Mouse (Mus musculus) CH12.LX (cell line): ENCODE data around the gene Theg. TPM values are rescaled to one million over a fixed set of nuclear protein-coding genes. Genes with fewer than 3 reads are reported as not detected.

Experiments
- DNase-seq: peaks from one replicate; pipeline ENCODE4 v3.0.0-alpha.2; 2013; ENCODE audit errors: extremely low read depth
- H3K27ac ChIP-seq: 2 replicates; pipeline ENCODE4 v1.5.1; 2012; ENCODE audit warnings: low read depth, mild to moderate bottlenecking, control low read depth, moderate library complexity; ENCODE audit not compliant: insufficient read depth
- H3K27me3 ChIP-seq: replicated peaks from 2 replicates; pipeline ENCODE3; 2012; ENCODE audit warnings: inconsistent platforms
- H3K36me3 ChIP-seq, 2 experiments: replicated peaks in 1 of 2; 2 replicates each; pipeline versions ENCODE3 to v1.6.1; 2012; ENCODE audit warnings: inconsistent platforms in 1 of 2, low read length in 1 of 2, mild to moderate bottlenecking in 1 of 2, mixed read lengths in 1 of 2, moderate library complexity in 1 of 2; ENCODE audit not compliant: control insufficient read depth in 1 of 2, insufficient read depth in 1 of 2
- H3K4me1 ChIP-seq, 2 experiments: 2 replicates each; pipeline ENCODE4 v1.6.1; 2012; ENCODE audit warnings: inconsistent platforms in 1 of 2, moderate library complexity in 1 of 2; ENCODE audit not compliant: insufficient read depth in 2 of 2, control insufficient read depth in 1 of 2
- H3K4me2 ChIP-seq: 2 replicates; pipeline ENCODE4 v1.6.1; 2012; ENCODE audit warnings: low read depth, mild to moderate bottlenecking, control low read depth; ENCODE audit not compliant: poor library complexity, insufficient read depth, severe bottlenecking
- H3K4me3 ChIP-seq, 3 experiments: fragments of 150-350 bp in 1 of 3; sonication (generic) in 1 of 3; replicated peaks in 1 of 3; 2 replicates each; pipeline versions ENCODE3 to v1.5.1; 2011 to 2012; ENCODE audit warnings: low read depth in 2 of 3, low read length in 2 of 3, mild to moderate bottlenecking in 2 of 3, moderate library complexity in 2 of 3, control low read depth in 1 of 3, improper control_type of control experiment in 1 of 3, inconsistent platforms in 1 of 3, mixed read lengths in 1 of 3; ENCODE audit not compliant: poor library complexity in 1 of 3
- H3K79me2 ChIP-seq: replicated peaks from 2 replicates; pipeline ENCODE4 v1.6.1; 2012; ENCODE audit warnings: mild to moderate bottlenecking, moderate library complexity; ENCODE audit not compliant: control insufficient read depth, poor library complexity, insufficient read depth, severe bottlenecking; ENCODE audit errors: extremely low read depth
- H3K9ac ChIP-seq: 2 replicates; pipeline ENCODE4 v1.6.1; 2012; ENCODE audit warnings: low read depth, mild to moderate bottlenecking, control low read depth, moderate library complexity; ENCODE audit not compliant: insufficient read depth
- H3K9me3 ChIP-seq: replicated peaks from 2 replicates; pipeline ENCODE3; 2012; ENCODE audit warnings: low read length, inconsistent platforms, mixed read lengths
- BHLHE40 ChIP-seq: IDR thresholded peaks from 2 replicates; pipeline ENCODE4 v1.6.1; 2011; ENCODE audit warnings: mild to moderate bottlenecking, low read depth, low read length, improper control_type of control experiment
- CHD1 ChIP-seq: IDR thresholded peaks from 2 replicates; pipeline ENCODE4 v1.6.1; 2012; ENCODE audit warnings: low read depth, low read length, improper control_type of control experiment, inconsistent platforms
- CTCF ChIP-seq, 2 experiments: IDR thresholded peaks in 1 of 2; conservative IDR thresholded peaks in 1 of 2; 2 replicates each; pipeline ENCODE4 v1.5.1; 2011 to 2012; ENCODE audit warnings: low read depth in 2 of 2, low read length in 2 of 2, improper control_type of control experiment in 1 of 2, inconsistent platforms in 1 of 2, mild to moderate bottlenecking in 1 of 2, moderate library complexity in 1 of 2
- E2F4 ChIP-seq: IDR thresholded peaks from 2 replicates; pipeline ENCODE4 v1.6.1; 2011; ENCODE audit warnings: low read depth, low read length, improper control_type of control experiment; ENCODE audit not compliant: insufficient replicate concordance
- ELF1 ChIP-seq: IDR thresholded peaks from 2 replicates; pipeline ENCODE4 v1.6.1; 2014; ENCODE audit warnings: low read depth, mild to moderate bottlenecking, inconsistent platforms, low read length, improper control_type of control experiment
- KAT2A ChIP-seq: IDR thresholded peaks from 2 replicates; pipeline ENCODE4 v1.6.1; 2012; ENCODE audit warnings: low read length, improper control_type of control experiment, inconsistent platforms; ENCODE audit not compliant: insufficient replicate concordance
- MAFK ChIP-seq: IDR thresholded peaks from 2 replicates; pipeline ENCODE4 v1.6.1; 2011; ENCODE audit warnings: low read length, improper control_type of control experiment; ENCODE audit not compliant: insufficient replicate concordance
- MAX ChIP-seq: IDR thresholded peaks from 2 replicates; pipeline ENCODE4 v1.6.1; 2011; ENCODE audit warnings: low read length, improper control_type of control experiment
- MAZ ChIP-seq: IDR thresholded peaks from 2 replicates; pipeline ENCODE4 v1.6.1; 2012; ENCODE audit warnings: low read depth, mild to moderate bottlenecking, inconsistent platforms, low read length, improper control_type of control experiment, moderate library complexity
- MEF2A ChIP-seq: IDR thresholded peaks from 2 replicates; pipeline ENCODE4 v1.6.1; 2014; ENCODE audit warnings: low read depth, mild to moderate bottlenecking, inconsistent platforms, low read length, improper control_type of control experiment, borderline replicate concordance
- MXI1 ChIP-seq: IDR thresholded peaks from 2 replicates; pipeline ENCODE4 v1.6.1; 2011; ENCODE audit warnings: mild to moderate bottlenecking, low read depth, low read length, improper control_type of control experiment
- MYC ChIP-seq: IDR thresholded peaks from 2 replicates; pipeline ENCODE4 v1.6.1; 2011; ENCODE audit warnings: low read depth, mild to moderate bottlenecking, improper control_type of control experiment, low read length
- NELFE ChIP-seq: IDR thresholded peaks from 2 replicates; pipeline ENCODE4 v1.6.1; 2011; ENCODE audit warnings: low read depth, low read length, improper control_type of control experiment
- NRF1 ChIP-seq: IDR thresholded peaks from 2 replicates; pipeline ENCODE4 v1.6.1; 2014; ENCODE audit warnings: low read depth, mild to moderate bottlenecking, inconsistent platforms, low read length, improper control_type of control experiment, moderate library complexity
- POLR2A ChIP-seq: IDR thresholded peaks from 2 replicates; pipeline ENCODE4 v1.6.1; 2011; ENCODE audit warnings: low read depth, mild to moderate bottlenecking, improper control_type of control experiment, low read length
- RAD21 ChIP-seq: IDR thresholded peaks from 2 replicates; pipeline ENCODE4 v1.6.1; 2011; ENCODE audit warnings: low read depth, mild to moderate bottlenecking, low read length, improper control_type of control experiment, moderate library complexity
- RCOR1 ChIP-seq: conservative IDR thresholded peaks from 2 replicates; pipeline ENCODE4 v1.6.1; 2012; ENCODE audit warnings: low read depth, mild to moderate bottlenecking, inconsistent platforms, low read length, improper control_type of control experiment
- SMC3 ChIP-seq: IDR thresholded peaks from 2 replicates; pipeline ENCODE4 v1.6.1; 2011; ENCODE audit warnings: low read depth, low read length, improper control_type of control experiment
- USF1 ChIP-seq: IDR thresholded peaks from 2 replicates; pipeline ENCODE4 v1.6.1; 2014; ENCODE audit warnings: low read depth, mild to moderate bottlenecking, inconsistent platforms, low read length, improper control_type of control experiment
- dilution Hi-C: fragments of 300-500 bp; cut with MboI; formaldehyde crosslinking; loops from 2 replicates; pipeline ENCODE4 v1.14.3; 2020; ENCODE audit warnings: low sequenced_read_pairs; ENCODE audit not compliant: extremely low pct_unique_long_range_greater_than_20kb, extremely low pct_ligation_motif_present
- in situ Hi-C: fragments of 300-500 bp; cut with MboI; formaldehyde crosslinking; loops from 3 replicates; pipeline ENCODE4 v1.14.3; 2019; ENCODE audit warnings: low sequenced_read_pairs, low pct_ligation_motif_present, low pct_unique_long_range_greater_than_20kb, mixed read lengths
- polyA plus RNA-seq: library from polyadenylated mRNA; unstranded; fragments of >175 nt; gene quantifications from 2 replicates; pipeline ENCODE4 v1.2.1, GENCODE M21; 2012; ENCODE audit warnings: low read depth; ENCODE audit not compliant: insufficient read length
- total RNA-seq, 2 experiments: library from RNA; depleted of rRNA; stranded (reverse); fragments of 300-350 nt in 1 of 2; fragments of >200 nt in 1 of 2; gene quantifications; 2 replicates each; pipeline ENCODE4 v1.2.3; 2012 to 2014

Gene Theg
- total and polyA plus RNA-seq, 3 experiments, result not detected

DNA sequence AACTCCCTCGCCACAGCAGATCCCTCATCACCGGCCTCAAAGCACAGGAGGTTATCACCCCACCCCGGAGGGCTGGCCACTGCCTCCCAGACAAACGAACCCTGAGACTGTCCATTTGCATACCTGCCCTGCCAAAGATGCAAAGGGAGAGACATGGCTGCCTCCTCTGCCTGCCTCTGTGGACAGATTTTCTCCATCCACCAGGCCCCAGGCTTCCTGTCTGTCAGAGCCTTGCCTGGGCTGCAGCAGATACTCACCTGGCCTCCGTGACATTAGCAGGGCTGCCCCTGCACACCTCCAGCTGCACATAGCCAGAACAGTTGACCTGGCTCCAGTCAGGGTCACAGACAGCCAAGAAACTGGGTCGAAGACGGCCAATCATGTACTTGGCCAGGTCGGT is 56.9 kb downstream of the Theg start:
- Histone ChIP-seq H3K4me3 (no peak overlapping the region), H3K79me2 (no peaks in the 10 kb centered on the region), H3K9me3 (no peaks in the 10 kb centered on the region), H3K27me3 (peaks cover 2% of the 10 kb centered on the region), H3K4me2 (no peak overlapping the region), H3K9ac (no peak overlapping the region), H3K27ac (no peak overlapping the region), H3K4me1 (peaks cover 4 to 13% of the 10 kb centered on the region in 2 experiments; a peak in 3 of 4 replicates), H3K36me3 (peaks cover 0 to 50% of the 10 kb centered on the region in 2 experiments)
- TF ChIP-seq CTCF (conservative IDR thresholded peaks at IDR 0.05 in 1 of 2, IDR thresholded peaks at IDR 0.05 in 1 of 2; ENCODE audit: low read depth in 2 of 2, low read length in 2 of 2), result no peak
- TF ChIP-seq MYC, result no peak
- no peak for TF ChIP-seq RCOR1
- TF ChIP-seq CHD1, result no peak
- no peak for TF ChIP-seq MXI1
- no peak for TF ChIP-seq E2F4
- no peak for TF ChIP-seq NRF1
- TF ChIP-seq BHLHE40, result no peak
- no peak for DNase-seq
- in situ Hi-C loops, result no loop called here
- dilution Hi-C loops, result no loop called here

DNA sequence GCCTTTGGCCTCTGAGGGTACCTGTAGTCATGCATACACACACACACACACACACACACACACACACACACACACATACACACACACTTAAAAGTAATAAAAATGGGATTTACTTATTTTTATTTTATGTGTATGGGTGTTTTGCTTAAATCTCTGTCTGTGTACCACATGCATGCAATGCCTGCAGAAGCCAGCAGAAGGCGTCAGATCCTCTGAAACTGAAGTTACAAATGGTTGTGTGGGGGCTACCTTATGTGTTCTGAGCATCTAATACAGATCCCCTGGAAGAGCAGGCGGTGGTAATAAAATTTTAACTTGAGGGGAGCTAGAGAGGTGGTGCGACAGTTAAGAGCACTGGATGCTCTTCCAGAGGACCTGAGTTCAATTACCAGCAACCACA is 59.0 kb downstream of the Theg start:
- dilution Hi-C loops (no loop called here), in situ Hi-C loops (no loop called here)
- H3K4me3 ChIP-seq, result no peak overlapping the region
- H3K4me1 ChIP-seq, result peaks cover 4 to 8% of the 10 kb centered on the region in 2 experiments; a peak in 3 of 4 replicates
- H3K9ac ChIP-seq, result no peak overlapping the region
- no peaks in the 10 kb centered on the region for H3K9me3 ChIP-seq
- no peaks in the 10 kb centered on the region for H3K79me2 ChIP-seq
- 0 out of 2 replicates have a peak, but pooled peaks have one; percentile 10 for TF ChIP-seq SMC3
- no peak for TF ChIP-seq MAZ
- peak; percentile 6 to 42; a peak in 2 of 4 replicates for TF ChIP-seq CTCF (conservative IDR thresholded peaks at IDR 0.05 in 1 of 2, IDR thresholded peaks at IDR 0.05 in 1 of 2; ENCODE audit: low read depth in 2 of 2, low read length in 2 of 2)
- TF ChIP-seq RAD21, result peak; percentile 2; the same call in 1 of the 2 replicates
- TF ChIP-seq NRF1, result no peak
- no peak overlapping the region for H3K27ac ChIP-seq
- H3K4me2 ChIP-seq, result no peak overlapping the region
- H3K27me3 ChIP-seq, result no peaks in the 10 kb centered on the region
- no peak for DNase-seq
- peaks cover 0 to 56% of the 10 kb centered on the region in 2 experiments for H3K36me3 ChIP-seq

DNA sequence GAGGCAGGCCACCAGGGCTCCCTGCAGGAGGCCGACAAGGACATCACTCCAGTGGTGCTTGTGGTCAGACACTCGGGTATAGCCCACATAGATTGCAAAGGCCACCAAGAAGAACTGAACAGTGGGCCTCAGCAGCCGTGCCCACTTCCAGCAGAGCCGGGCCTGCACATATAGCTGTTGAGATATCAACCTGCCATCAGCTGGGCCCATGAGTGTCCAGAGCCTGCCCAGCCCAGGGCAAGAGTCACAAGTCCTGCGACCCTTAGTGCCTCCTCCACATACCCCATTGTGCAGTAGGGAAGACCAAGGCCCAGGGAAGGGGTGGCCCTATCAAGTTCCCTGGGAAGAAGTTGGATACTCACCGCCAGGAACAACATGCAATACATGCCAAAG is 59.7 kb downstream of the Theg start:
- dilution Hi-C loops (no loop called here), in situ Hi-C loops (no loop called here)
- no peak for DNase-seq
- Histone ChIP-seq H3K9ac (no peak overlapping the region), H3K4me2 (no peak overlapping the region), H3K9me3 (no peaks in the 10 kb centered on the region), H3K27ac (no peak overlapping the region), H3K4me1 (peaks cover 1 to 2% of the 10 kb centered on the region in 2 experiments; a peak in 3 of 4 replicates), H3K4me3 (no peak overlapping the region), H3K36me3 (peaks cover 0 to 56% of the 10 kb centered on the region in 2 experiments), H3K79me2 (no peaks in the 10 kb centered on the region), H3K27me3 (no peaks in the 10 kb centered on the region)
- TF ChIP-seq MAFK, result no peak
- no peak for TF ChIP-seq KAT2A
- no peak for TF ChIP-seq MYC
- TF ChIP-seq ELF1, result no peak
- TF ChIP-seq USF1, result no peak
- no peak for TF ChIP-seq MEF2A
- TF ChIP-seq RAD21, result no peak
- TF ChIP-seq BHLHE40, result no peak
- TF ChIP-seq POLR2A, result no peak
- TF ChIP-seq E2F4, result no peak
- no peak for TF ChIP-seq MAX
- no peak for TF ChIP-seq NELFE
